Mouse (Mus musculus) thymus, postnatal 0 days (tissue): ENCODE measurements around the gene Map4k5. TPM values are rescaled to one million over a fixed set of nuclear protein-coding genes. Genes with fewer than 3 reads are reported as not detected.

Source experiments
- DNase-seq: peaks from one replicate; pipeline ENCODE4 v3.0.0-alpha.2; 2015; ENCODE audit warnings: low spot score
- polyA plus RNA-seq: library from polyadenylated mRNA; unstranded; fragments of >200 nt; fragmentation: Nextera tagmentation; extraction: Ambion mirVana; gene quantifications from 2 replicates; pipeline ENCODE4 v1.2.1, GENCODE M21; 2015

Gene Map4k5
- polyA plus RNA-seq, result 11.9 and 15.3 TPM in 2 replicates

DNA sequence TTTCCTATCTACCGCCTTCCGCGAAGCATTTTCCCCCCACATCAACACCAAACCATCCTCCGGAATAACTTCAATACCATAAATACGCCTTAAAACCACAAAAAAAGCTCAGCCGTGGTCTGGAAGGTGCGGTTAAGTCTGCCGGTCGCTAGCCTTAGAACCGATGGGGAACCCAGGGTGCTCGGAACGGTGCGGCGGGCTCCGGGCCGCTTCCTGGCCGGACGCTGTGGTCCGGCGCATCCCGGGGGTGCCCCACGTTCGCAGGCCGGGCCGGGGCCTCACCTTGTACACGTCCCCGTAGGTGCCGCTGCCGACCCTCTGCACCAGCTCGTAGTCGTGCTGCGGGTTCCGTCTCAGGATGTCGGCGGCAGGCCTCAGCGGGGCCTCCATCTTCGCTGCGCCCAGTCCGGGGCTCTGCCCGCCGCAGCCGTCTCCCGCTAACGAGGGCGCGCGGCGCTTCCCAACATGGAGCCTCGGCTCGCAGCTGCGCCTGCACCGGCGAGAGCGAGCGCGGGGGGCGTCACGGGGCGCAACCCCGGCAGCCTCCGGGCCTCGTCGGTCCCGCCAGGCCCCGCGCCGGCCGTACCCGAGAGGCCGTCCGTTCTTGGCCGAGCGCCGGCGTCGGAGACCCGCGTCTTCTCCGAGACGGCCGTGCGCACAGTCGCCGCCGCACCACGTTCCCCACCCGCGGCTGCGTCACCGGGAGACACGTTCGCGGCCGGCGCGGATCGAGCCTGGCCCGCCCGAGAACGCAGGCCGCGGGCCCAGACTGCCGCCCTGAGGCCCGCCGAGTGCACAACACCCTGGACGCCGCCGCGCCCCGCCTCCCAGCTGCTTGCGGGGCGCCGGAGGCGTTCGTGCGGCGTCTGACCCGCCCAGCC is at the start of gene Map4k5, which contains the start of gene Atl1:
Map4k5 (minus strand) TSS at position 830 of the 881 bp plus-strand sequence.
Atl1 (plus strand) TSS at position 244 of the 881 bp plus-strand sequence.
- peak; percentile 87 for DNase-seq

DNA sequence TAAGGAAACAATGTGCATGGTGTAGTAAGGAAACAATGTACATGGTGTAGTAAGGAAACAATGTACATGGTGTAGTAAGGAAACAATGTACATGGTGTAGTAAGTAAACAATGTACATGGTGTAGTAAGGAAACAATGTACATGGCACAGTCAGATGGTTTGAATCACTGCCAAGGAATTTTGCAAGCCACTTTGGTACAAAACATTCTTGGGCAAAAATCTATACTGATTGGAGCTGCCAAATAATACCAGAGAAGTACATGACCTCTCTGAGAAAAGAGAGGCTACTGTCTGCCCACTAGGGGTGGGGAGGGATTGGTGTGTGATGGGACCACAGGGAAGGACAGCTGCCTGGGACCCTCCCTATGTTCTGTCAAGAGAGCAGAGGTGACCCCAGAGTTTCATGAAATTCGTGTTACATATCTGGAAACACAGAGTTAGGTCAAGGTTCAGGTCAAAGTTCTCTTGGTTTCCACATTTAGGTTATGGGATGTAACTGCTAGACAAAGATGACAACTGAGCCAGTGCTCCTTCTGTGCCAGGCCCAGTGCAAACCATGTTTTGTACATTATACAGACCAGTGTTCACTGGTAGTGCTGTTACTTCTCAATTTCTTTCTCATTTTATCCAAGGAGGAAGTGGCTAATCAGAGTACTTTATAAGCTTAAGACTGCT is 48.8 kb upstream of the Map4k5 start:
- no peak for DNase-seq

DNA sequence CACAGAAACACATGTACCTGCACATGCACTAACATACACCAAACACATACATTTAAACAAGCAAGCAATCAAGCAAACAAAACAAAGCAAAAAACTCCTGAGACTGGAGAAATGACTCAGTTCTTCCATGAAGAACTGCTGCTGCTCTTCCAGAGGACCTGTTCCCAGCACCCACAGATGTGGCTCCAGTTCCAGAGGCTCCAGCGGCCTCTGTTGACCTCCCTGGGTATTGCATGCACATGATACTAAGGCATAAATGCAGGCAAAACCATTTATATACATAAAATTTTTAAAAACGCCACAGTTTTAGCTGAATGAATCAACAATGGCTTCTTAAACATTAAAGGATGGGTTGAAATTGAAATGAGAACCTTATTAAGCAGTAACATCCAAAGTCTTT is 46.3 kb upstream of the Map4k5 start:
- no peak for DNase-seq

DNA sequence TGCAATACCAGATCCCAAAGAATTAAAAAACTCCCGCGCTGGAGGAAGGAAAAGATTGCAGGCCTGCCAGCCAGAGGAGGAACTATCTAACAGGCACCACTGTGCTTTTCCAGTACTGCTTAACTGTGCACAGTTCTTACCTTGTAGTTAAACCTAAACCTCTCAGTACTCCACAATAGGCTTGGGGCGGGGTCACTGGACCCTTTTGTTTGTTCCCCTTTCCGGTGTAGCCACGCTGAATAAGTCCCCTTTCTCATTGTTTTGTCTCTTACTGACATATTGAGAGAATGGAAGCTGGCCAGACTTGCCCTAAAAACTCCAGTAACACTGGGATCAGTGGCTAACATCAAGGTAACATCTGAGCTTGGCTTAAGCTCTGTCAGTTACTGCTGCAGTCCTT is 44.7 kb upstream of the Map4k5 start:
- DNase-seq, result no peak

DNA sequence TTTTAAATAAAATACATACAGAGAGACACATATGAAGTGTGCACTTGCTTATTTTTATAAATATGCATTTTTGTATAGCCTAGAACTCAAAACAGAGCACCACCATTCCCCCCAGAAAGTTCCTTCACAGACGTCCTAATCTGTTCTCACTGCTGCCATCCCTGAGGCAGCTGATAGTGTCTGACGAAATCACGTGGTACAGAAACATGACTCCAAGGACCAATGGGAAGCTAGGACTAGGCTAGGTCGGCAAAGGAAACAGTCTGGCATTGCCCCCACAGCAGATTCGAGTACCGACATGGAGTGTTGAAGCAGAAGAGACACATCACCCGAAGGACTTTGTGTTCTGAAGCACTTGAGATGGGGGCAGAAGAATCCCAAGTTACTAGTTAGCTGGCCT is 33.7 kb upstream of the Map4k5 start:
- DNase-seq, result no peak

DNA sequence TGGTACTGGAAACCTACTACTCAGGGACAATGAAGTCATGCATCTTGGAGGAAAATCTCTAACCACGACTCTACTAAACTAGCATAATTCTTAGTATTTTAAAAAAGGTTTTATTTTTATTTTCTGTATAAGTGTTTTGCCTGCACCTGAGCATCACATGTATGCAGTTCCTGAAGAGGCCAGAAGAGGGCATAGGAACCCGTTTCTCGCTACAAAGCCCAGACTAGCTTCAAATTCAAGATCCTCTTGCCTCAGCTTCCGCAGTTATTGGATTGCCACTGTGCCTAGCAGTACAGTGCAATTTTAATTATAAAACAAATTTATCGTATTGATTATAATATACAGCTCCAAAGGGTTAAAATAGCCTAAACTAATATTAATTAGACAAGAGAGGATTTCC is 31.0 kb upstream of the Map4k5 start:
- DNase-seq, result peak; percentile 66

DNA sequence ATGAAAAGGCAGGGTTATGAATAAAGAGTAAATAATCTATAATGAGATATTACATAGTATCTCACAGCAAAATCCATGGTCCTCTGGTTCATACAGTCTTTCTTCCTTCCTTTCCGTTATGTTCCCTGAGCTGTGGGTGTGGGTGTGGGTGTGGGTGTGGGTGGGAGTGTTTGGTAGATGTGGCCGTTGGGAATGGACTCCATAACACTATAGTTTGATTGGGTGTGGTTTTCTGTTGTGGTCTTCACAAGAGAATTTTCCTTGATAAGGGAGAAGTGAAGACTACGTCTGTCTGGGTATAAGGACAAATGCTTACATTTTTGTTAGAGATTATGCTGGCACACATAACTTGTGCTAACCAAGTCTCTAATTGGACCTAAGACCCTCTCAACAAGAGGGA is 30.6 kb upstream of the Map4k5 start:
- no peak for DNase-seq

DNA sequence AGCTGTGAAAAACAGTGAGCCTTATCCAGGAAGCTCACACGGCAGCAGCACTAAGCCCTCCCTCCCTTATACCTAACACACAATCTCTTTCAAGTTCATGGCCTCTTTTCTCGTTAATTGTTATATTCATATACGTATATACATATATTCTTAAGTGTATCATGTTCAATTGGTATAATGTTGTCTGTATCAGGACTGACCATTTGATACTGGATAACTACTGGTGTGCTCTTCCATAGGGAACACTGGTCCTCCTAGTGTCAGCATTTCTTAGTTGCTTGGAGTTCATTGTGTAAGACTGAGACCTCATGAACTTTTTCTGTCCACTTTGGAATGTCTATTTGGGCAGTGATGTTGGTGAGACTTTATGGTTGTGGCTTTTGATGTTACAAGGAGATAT is 30.1 kb upstream of the Map4k5 start:
- DNase-seq, result no peak

DNA sequence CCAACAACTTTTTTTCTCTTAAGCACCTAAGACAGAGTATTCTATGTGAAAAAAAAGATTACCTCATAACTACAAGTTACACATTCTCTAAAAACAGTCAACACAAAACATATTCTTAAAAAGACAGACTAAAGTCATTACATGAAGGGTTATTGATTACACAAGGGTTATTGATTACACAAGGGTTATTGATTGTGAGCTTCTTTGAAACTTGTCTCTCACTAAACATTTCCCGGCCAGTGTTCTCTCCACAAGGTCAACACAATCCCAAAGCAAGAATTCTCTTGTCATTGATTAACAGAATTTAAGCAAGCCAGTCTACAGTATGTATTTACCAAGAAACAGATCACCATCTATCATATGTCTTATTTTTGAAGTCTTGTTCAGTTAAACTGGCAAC is 29.1 kb upstream of the Map4k5 start:
- no peak for DNase-seq

DNA sequence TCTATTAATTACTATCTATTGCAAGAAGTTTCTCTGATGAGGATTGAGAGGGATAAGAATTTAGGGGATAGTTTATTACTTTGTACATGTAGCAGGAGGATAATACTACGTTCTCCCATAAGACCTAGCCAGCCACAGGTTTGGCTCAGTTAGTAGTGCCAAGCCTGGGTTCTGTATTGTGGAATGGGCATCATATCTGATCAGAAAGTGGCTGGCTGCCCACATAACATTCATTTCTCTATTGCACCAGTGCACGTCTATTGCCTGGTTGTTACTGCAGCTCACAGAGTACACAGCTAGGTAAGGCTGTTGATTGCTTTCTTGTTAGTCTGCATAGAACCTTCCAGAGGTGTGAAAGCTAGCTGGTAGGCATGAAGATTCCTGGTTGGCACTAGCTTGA is 24.9 kb upstream of the Map4k5 start:
- DNase-seq, result no peak

DNA sequence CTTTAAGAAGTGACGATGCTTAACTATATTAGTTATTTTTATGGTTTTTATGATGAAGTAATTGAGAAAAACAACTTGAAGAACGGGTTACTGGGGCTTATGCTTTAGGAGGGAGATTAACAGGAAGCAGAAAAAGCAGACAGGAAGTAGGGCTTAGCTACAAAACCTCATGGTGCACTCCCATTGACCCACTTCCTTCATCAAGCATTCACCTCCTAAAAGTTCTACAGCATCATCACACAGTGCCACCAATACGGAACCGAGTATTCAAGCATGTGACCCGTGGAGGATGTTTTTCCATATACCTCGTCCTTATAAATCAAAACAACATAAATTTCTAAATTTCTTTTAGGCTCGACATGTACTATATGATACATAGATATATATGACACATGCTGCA is 19.7 kb upstream of the Map4k5 start:
- peak; percentile 22 for DNase-seq

DNA sequence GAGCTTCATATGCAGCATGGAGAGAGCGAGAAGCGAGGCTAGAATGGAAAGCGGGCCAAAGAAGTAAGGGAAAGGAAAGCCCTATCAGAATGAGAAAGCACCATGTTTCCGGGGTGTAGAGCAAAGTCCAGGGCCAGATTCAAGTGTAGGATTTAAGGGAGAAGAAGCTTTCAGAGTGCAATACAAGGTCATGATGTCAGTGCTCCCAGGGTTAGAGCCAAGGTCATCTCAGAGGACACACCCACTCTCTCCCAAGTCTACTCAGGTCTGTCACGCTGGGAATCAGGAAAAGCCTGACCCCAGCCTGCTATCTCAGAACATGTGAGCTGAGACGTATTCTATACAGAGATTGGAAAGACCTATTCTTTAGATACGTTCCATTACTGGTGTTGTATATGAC is 18.9 kb upstream of the Map4k5 start:
- no peak for DNase-seq

DNA sequence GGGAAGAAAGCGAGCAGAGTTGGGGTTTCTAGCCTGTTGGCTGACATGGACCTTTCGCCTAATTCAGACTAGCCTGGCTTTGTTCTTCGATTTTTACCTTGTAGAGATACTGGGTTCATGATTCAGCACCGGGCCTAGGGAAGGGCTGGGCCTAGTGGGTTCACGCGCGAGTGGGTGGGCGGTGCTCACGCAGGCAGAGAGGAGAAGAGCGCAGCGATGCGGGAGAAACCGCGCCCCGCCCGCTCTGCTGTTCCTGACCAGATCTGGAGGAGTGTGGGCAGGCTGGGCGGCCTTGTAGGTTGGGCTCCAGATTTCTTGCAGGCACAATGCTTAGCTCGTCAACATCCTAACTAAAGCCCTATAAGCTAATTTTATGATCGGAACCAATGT is 15.5 kb upstream of the Map4k5 start:
- no peak for DNase-seq

DNA sequence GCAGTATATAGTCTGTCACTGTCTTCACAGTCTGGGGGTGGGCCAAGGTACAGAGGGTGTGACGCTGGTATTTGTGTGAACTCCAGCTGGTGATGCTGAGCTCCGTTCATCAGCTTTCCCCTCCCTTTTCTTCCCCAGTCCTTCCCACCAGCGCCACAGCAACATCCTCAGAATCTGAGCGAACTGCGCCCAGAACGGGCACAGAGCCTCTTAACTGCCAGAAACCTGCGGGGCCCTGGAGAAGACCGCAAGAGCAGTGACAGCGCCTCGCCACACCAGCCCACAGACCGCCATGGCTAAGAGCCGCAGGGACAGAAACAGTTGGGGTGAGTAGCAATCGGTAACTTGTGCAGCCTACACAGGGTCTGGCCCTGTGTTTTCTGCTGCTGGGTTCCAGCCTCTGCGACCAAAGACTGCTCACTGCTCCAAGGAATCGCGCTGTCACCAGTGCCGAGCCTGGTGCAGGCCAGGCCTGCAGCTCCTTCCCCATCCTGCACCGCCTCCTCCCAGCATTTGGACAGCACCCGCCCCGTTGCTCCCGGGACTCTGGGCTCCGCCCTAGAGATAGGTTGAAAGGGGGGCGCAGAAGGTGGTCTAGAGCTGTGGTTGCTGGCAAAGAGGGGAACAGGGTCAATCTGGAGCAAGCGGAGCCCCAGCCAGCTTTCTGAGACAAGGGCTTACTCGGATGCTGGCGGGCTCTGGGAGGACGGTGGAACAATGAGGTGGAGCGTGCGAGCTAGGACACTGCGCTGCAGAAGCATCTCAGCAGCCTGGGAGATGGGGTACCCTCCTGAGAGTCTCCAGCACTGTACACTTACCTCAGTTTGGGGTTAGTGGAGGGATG is 14.9 kb upstream of the Map4k5 start:
- no peak for DNase-seq

DNA sequence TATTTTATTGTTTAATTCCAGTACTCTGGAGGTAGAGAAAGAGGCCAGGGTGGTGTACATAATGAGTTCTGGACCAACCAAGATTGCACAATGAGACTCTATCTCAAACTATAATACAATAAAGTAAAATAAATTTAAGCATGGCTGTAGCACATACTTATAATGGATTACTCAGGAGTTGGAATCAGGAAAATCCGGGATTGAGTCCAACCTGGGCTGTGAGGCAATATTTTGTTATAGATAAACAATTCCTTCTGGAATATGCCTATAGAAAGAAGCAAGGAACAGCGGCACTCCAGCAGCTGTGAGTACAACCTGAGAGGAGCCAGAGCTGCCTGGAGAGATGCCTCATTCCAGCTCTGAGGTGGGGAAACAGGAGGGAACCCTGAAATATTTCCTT is 12.0 kb upstream of the Map4k5 start:
- DNase-seq, result no peak

DNA sequence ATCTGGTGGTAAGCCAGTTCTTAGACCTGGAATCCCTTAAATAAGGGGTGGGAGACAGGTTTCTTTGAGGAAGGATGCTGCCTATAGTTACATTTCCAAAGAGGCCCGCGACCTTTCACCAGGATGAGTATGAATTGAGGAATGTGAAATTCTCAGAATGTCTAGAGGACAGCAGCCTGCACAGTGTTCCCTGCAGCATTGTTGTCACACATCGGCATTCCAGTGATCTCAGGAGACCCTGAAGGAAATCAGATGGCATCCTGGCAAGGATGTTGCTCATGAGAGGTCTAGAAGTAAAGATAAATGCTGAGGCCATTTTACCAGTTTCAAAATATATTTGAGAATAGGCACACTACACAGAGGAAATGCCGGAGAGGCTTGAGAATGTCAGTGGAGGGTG is 5.1 kb upstream of the Map4k5 start:
- DNase-seq, result no peak

DNA sequence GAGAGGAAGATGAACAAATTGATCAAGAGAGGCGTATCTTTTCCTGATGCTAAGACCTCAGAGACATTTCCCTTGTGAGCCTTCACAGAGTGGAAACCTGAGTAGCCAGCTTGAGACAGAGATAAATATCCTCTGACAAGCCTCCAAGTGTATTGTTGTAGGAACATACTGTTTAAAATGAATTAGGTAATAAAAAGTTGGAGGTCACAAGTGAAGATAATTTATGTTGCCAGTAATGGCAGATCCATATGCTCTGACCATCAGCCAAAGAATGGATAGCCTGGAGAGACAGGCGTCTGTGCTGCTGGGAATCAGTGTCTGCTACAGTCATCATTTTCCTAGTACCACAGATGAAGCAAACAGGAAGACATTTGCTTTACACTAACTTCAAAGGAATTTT is 2.0 kb upstream of the Map4k5 start:
- DNase-seq, result no peak

DNA sequence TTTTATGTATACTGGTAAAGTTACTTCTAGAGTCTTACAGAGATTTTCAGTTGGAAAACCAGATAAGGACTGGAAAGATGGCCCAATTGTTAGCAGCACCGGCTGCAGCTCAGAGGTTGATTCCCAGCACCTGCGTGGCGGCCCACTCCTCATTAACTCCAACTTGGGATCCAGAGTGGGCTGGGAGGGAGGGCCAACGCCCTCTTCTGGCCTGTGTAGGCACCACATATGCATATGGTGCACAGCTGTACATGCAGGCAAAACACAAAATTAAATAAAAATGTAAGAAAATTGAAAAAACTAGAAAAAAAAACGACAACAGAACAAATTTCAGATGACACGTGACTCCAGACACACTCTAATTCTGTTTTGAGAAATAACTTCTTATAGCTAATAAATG is 927 bp upstream of the Map4k5 start:
- no peak for DNase-seq

DNA sequence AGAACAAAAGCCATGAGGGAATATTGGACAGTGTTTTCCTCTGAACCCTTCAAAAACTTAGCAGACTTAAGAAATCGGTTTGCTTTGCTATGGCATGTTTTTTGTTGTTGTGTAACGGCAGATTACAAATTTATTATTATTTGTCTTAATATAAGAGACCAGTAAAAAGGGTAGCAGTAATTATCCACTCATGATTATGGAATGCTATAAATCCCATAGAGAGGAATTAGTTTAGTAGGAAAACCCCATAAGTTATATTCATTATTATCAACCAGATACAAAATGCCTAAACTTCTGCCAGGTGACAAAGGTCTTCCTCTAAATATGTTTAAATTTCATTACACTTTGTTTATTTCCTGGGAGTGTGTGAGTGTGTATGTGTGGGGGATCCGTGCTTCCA is 1.3 kb downstream of the Map4k5 start:
- DNase-seq, result no peak

DNA sequence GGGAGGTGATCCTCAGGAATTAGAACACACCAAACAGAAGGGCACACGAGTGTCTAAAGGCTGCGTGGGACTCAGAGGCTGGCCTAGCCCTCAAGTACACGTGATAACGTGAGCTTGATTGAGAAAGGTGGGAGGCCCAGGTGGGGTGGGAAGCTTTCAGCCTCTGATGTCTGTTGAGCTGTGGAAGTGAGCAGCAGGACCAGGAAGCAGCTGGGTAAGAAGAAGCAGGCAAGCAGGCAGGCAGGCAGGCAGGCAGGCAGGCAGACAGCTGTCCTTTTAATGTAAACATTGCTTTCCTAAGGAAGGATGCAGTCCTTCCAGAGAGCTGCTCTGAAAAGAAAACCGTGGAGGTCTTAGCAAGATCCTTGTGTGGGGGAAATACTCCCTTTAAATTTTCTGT is 2.5 kb downstream of the Map4k5 start:
- DNase-seq, result peak; percentile 30

DNA sequence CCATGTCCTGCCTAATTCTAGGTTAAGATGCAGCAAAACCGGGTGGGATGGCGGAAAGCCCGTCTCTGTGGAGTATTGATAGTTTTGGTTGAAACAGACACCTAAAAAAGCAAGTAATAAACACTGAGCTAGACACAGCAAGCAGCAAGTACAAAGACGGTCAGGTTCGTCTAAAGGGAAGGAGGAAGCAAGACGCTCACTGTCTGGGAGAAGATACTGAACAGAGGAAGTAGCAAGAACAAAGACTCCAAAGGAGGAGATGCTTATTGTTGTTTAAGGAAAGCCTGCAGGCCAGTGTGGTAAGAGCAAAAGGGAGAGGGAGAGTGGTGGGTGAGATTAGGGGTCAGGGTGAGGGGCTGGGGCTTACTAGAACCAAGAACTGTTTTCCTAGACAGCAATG is 2.9 kb downstream of the Map4k5 start:
- DNase-seq, result no peak

DNA sequence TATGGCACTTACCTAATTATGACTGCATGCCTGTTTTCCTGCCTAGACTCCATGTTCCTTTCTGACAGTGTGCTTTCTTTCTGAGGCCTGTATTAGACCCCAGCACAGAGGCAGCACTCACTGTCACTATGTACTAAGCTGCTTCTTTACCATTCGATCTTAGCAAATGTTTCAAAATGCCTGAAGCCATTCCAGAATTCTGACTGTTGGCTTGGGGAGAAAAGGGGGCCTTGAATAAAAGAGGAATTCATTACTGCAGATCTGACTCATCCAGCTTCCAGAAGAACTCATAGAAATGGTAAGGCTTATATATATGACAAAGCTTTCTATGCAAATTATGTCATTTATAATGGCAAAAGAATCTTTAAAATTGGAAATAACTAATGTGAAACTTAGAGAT is 4.7 kb downstream of the Map4k5 start:
- DNase-seq, result no peak
